Mouse (Mus musculus) adrenal gland, adult 8-10 months (tissue): ENCODE results near the gene Ak2. TPM values are rescaled to one million over a fixed set of nuclear protein-coding genes. Genes with fewer than 3 reads are reported as not detected.

Experiments used
- DNase-seq: peaks from one replicate; pipeline ENCODE4 v3.0.0; 2022
- total RNA-seq, 4 experiments: library from RNA; stranded (reverse); gene quantifications; 2 replicates each; pipeline ENCODE4 v1.2.4; 2022

The Ak2 gene
- total RNA-seq, 4 experiments from 2014 or later: 70.8 to 97.5 (median 88.9) TPM

GRCm38 (mm10) chr4:128974677-128975076 lies 17.1 kb upstream of the Ak2 start:
- no peak for DNase-seq

- no peak for DNase-seq
These were observed 15.2 kb upstream of the Ak2 start for GRCm38 (mm10) chr4:128976577-128976976.

- no peak for DNase-seq
These were observed 14.5 kb upstream of the Ak2 start for GRCm38 (mm10) chr4:128977217-128977616.

DNA sequence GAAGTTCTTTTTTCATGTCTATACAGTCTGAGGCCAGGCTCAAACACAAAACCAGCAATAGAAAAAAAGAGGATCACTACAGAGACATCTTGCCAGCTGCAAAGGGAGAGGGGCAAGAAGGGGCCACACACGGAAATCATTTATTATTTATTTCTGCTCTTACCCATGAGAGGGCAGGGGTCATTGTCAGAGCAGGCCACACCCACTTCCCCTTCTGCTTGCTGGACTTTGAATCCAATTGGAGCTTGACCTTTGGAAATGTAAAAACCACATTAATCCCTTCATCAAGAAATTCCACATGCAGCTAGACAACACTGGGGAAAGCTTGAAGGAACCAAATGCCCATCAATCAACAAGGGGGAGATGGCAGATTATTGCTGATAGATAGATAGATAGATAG lies 13.1 kb upstream of the Ak2 start:
- no peak for DNase-seq

- no peak for DNase-seq
These were observed 10.6 kb upstream of the Ak2 start for GRCm38 (mm10) chr4:128980890-128981832.

GRCm38 (mm10) chr4:128981833-128982180 lies 10.0 kb upstream of the Ak2 start:
- no peak for DNase-seq

DNA sequence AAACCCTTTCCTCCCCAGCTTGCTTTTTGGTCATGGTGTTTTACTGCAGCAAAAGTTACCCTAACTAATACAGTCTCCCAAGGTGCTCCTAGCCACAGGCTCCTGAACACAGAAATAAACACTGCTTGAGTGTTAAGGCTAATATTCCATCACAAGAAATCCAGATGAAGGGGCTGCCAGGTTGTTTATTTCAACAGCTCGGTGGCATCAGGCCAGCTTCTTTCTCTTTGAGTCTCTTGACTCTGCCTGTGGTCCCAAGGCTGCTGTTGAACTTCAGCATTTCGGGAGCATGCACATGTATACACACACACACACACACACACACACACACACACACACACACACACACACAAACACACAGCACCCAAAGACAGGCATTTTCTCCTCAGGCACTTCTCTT lies 8.6 kb upstream of the Ak2 start:
- DNase-seq: no peak

GRCm38 (mm10) chr4:128983656-128984055 lies 8.1 kb upstream of the Ak2 start:
- DNase-seq: peak; percentile 46

DNA sequence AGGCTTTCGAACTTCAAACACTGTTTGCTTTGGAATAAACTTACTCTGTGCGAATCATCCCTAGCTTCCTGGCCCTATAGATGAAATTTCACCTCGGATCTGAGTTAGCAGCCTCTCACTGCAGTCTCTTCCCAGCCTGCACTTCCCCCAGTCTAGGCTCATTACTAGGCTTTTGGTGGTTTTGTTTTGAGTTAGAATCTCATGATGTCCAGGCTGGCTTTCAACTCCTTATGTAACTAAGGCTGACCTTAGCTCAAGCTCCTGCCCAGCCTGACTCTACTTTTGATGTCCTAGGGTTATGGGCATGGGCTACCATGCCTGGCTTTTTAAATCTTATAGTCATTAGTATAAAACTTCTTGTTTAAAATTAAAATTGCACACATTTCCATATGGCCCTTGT lies 7.2 kb upstream of the Ak2 start:
- DNase-seq: no peak

- no peak for DNase-seq
These were observed 2.8 kb upstream of the Ak2 start for GRCm38 (mm10) chr4:128988911-128989310.

DNA sequence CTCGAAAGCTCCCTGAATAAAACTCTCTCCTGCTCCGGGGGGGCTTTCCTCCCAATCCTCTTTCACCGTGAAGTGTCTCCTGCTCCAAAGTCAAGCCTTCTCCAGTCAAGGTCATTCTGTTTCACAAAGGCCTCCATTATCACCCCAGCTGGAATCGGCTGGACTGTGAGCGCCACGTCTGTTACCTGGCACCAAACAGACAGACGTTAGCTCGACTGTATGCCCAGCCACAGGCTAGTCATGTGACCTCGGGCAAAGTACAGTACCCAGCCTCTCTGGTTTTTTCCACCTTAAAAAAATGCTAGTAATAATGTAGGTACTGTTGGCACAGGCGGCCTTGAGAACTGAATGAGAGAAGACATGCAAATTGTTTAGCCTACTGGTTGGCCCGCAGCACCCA lies 2.1 kb upstream of the Ak2 start:
- DNase-seq: no peak

GRCm38 (mm10) chr4:128992176-128992575 lies 418 bp downstream of the Ak2 start:
- DNase-seq: no peak

- peak; percentile 95 for DNase-seq
These were observed 1.4 kb downstream of the Ak2 start for GRCm38 (mm10) chr4:128993025-128993662.

DNA sequence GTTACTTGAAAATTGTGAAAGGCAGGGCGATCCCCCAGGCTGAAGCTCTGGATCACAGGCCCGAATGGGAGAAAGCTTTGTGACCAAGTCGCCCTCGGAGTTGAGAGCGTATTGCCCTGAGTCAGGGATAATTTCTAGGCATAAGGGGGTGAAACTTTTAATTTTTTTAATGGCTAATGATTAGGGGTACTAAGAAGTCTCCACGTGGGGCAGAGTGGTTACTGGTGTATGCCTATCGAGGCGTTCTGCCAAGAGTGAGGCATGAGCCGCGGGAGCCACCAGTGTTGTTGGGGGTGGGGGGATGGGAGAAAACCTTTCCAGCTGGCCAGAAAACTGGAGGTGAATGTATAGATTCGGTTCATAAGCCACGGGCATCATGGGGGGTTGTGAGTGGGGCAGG lies 1.9 kb downstream of the Ak2 start:
- DNase-seq: no peak

GRCm38 (mm10) chr4:128995238-128995637 lies 3.5 kb downstream of the Ak2 start:
- DNase-seq: no peak

- no peak for DNase-seq
These were observed 5.5 kb downstream of the Ak2 start for GRCm38 (mm10) chr4:128997258-128997657.

DNA sequence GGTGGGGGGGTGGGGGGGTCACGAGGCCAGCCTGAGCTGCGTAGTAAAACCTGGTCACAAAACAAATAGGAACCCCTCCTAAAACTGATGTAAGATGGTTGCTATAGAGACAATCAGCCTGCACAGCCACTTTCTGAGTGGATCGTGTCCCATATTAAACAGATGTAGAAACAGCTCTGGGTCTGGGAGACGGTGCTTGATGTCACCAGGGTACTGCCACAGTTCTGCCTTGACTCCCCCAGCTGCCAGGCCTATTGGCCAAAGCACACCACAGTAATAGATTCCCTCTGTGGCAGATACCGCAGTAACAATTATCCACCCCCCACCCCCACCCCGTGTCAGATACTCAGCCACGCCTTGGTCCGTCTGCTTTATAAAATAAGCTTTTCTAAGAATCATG lies 6.6 kb downstream of the Ak2 start:
- no peak for DNase-seq

GRCm38 (mm10) chr4:129000786-129001185 lies 9.0 kb downstream of the Ak2 start:
- no peak for DNase-seq

GRCm38 (mm10) chr4:129003720-129004119 lies 12.0 kb downstream of the Ak2 start:
- no peak for DNase-seq

- DNase-seq: no peak
These were observed 16.3 kb downstream of the Ak2 start for GRCm38 (mm10) chr4:129008006-129008519.

DNA sequence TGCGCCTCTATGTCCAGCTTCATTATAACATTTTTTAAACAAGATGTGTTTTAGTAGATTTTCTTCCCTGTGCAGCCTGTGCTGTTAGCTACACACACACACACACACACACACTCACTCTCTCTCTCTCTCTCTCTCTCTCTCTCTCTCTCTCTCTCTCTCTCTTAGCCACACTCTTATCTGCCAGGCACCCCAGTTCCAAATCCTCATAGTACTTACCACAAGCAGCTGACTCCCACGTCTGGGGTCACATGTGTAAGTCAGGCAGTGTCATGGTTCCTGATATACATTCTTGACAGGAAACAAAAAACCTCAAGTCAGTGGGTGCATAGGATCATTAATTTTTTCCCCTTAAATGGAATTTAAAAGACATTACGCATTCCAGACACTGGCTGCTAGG lies 16.9 kb downstream of the Ak2 start:
- no peak for DNase-seq

- no peak for DNase-seq
These were observed 17.8 kb downstream of the Ak2 start for GRCm38 (mm10) chr4:129009521-129009920.

GRCm38 (mm10) chr4:129011604-129012121 lies 19.9 kb downstream of the Ak2 start:
- no peak for DNase-seq
